Mouse (Mus musculus) intestine, postnatal 0 days (tissue): ENCODE measurements around the gene Sdr42e1. TPM values are rescaled to one million over a fixed set of nuclear protein-coding genes. Genes with fewer than 3 reads are reported as not detected.

Experiments
- ATAC-seq: fragments of 200-750 bp; cut with Nextera tagmentation; 2 replicates; pipeline ENCODE4 v1.8.0; 2017; ENCODE audit warnings: mild to moderate bottlenecking, moderate TSS enrichment, moderate library complexity
- H3K27ac ChIP-seq: fragments of 300-500 bp; sonication (generic); 2 replicates; pipeline ENCODE4 v1.5.1; 2014; ENCODE audit warnings: mild to moderate bottlenecking, low read depth, low read length, moderate library complexity
- H3K27me3 ChIP-seq: fragments of 300-500 bp; sonication (generic); replicated peaks from 2 replicates; pipeline ENCODE4 v1.6.1; 2014; ENCODE audit warnings: low read length, mixed read lengths; ENCODE audit not compliant: control insufficient read depth, insufficient read depth
- H3K36me3 ChIP-seq: fragments of 300-500 bp; sonication (generic); 2 replicates; pipeline ENCODE4 v1.6.1; 2014; ENCODE audit warnings: mild to moderate bottlenecking, moderate library complexity; ENCODE audit not compliant: control insufficient read depth, insufficient read depth
- H3K4me1 ChIP-seq: fragments of 300-500 bp; sonication (generic); replicated peaks from 2 replicates; pipeline ENCODE4 v1.6.1; 2014; ENCODE audit warnings: antibody characterized with exemption, low read length, mixed read lengths; ENCODE audit not compliant: control insufficient read depth, insufficient read depth
- H3K4me2 ChIP-seq: fragments of 300-500 bp; sonication (generic); replicated peaks from 2 replicates; pipeline ENCODE4 v1.6.1; 2014; ENCODE audit warnings: low read depth, mild to moderate bottlenecking, moderate library complexity
- H3K4me3 ChIP-seq: fragments of 300-500 bp; sonication (generic); 2 replicates; pipeline ENCODE4 v1.5.1; 2014; ENCODE audit warnings: low read depth, low read length
- H3K9ac ChIP-seq: fragments of 300-500 bp; sonication (generic); 2 replicates; pipeline ENCODE4 v1.6.1; 2014; ENCODE audit warnings: mild to moderate bottlenecking, low read depth, low read length
- H3K9me3 ChIP-seq: fragments of 300-500 bp; sonication (generic); 2 replicates; pipeline ENCODE4 v1.6.1; 2016; ENCODE audit warnings: mixed run types; ENCODE audit not compliant: control insufficient read depth
- CTCF ChIP-seq: sonication (generic); IDR thresholded peaks from 2 replicates; pipeline ENCODE4 v1.5.1; 2016; ENCODE audit warnings: low read depth, mild to moderate bottlenecking, control low read depth, antibody characterized with exemption, moderate library complexity
- WGBS: fragments of 180-500 bp; shearing (Covaris S2); extraction: QIAGEN DNeasy Blood & Tissue Kit; methylation state at CpG from one replicate; pipeline ENCODE4 v1.1.7; 2014; 5-methylcytosine and 5-hydroxymethylcytosine counted together
- polyA plus RNA-seq: library from polyadenylated mRNA; unstranded; fragments of >200 nt; fragmentation: Nextera tagmentation; extraction: Ambion mirVana; gene quantifications from 2 replicates; pipeline ENCODE4 v1.2.1, GENCODE M21; 2015

Sdr42e1 gene
- polyA plus RNA-seq, 1 experiment from 2014 or later: 6.0 TPM

DNA sequence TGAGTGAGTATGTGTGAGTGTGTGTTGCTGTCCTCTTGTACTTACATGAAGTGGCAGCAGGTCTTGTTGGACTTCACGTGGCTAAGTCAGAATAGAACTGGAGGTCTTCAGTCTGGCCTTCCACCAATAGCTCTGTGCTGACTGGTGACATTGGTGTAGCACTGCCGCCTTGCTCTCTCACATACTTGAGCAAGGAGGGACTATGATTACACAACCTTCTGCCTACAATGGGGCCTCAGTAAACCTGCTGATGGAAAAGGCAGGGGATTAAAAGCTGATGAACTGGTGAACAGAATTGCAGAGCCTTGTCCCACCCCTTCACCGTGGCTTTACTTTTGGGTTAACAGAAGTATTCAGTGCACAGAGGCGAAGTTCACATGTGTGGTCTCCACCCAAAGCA lies 18.6 kb upstream of the Sdr42e1 start:
- H3K27me3 ChIP-seq: no peaks in the 10 kb centered on the region
- peaks cover 8% of the 10 kb centered on the region; the same call in 1 of the 2 replicates for H3K4me1 ChIP-seq
- H3K4me2 ChIP-seq: no peak overlapping the region
- no peak overlapping the region for H3K4me3 ChIP-seq
- H3K9me3 ChIP-seq: no peaks in the 10 kb centered on the region
- 42% methylated on average over 4 of the region's 4 CpGs for WGBS
- H3K36me3 ChIP-seq: no peaks in the 10 kb centered on the region
- ATAC-seq: peak; percentile 76
- no peak overlapping the region for H3K9ac ChIP-seq
- no peak for TF ChIP-seq CTCF
- H3K27ac ChIP-seq: peak overlapping the region; percentile 36; the same call in 1 of the 2 replicates

DNA sequence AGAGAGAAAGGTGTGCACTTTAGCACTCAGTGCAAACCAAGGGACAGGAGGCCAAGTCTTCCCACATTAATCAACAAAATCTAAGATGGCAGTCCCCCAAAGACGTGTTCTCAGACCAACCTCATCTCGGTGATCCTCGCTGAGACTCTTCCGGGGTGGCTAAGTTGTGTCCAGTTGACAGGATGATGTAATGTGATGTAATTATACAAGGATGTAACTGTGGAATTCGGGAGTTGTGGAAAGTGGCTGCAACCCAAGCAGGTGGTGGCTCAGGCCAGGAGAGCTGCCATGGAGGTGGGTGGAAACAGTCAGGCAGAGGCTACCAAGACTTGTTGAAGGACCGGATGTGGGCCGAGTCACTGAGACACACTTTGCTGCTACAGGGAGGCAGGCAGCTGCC lies 14.4 kb upstream of the Sdr42e1 start:
- ATAC-seq: no peak
- no peaks in the 10 kb centered on the region for H3K27me3 ChIP-seq
- no peak overlapping the region for H3K4me2 ChIP-seq
- no peak overlapping the region for H3K9ac ChIP-seq
- H3K4me3 ChIP-seq: no peak overlapping the region
- 88% methylated on average over 7 of the region's 7 CpGs for WGBS
- no peaks in the 10 kb centered on the region for H3K9me3 ChIP-seq
- peaks cover 17% of the 10 kb centered on the region; the same call in 1 of the 2 replicates for H3K4me1 ChIP-seq
- TF ChIP-seq CTCF: no peak
- no peak overlapping the region for H3K27ac ChIP-seq
- no peaks in the 10 kb centered on the region for H3K36me3 ChIP-seq

DNA sequence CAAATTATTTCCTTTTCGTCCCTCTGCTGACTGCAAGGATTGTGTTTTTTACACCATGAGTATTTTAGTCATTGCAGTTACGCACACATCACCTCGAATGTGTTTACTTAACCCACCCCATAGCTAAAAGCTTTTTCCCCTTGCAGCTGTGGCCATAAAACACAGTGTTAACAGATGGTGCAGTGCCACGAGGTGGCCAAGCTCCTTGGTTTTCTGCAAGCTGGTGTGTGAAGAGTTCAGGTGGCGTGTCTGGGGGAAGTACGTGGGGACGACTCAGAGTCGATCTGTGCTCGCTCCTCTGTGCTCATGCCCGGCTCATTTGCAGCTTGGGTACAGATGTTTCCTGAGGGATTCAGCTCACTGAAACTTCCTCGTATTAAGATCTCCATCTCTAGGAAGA lies 11.0 kb upstream of the Sdr42e1 start:
- Histone ChIP-seq H3K9me3 (no peaks in the 10 kb centered on the region), H3K4me3 (no peak overlapping the region), H3K27me3 (no peaks in the 10 kb centered on the region), H3K9ac (no peak overlapping the region), H3K4me2 (peak overlapping the region; percentile 46; the same call in 1 of the 2 replicates), H3K4me1 (peaks cover 9% of the 10 kb centered on the region; the same call in 1 of the 2 replicates), H3K36me3 (no peaks in the 10 kb centered on the region), H3K27ac (no peak overlapping the region)
- WGBS: 11% methylated on average over 11 of the region's 11 CpGs
- ATAC-seq: peak; percentile 37; the same call in 1 of the 2 replicates
- peak; percentile 12; the same call in 1 of the 2 replicates for TF ChIP-seq CTCF

GRCm38 (mm10) chr8:117683925-117684472 lies 10.5 kb upstream of the Sdr42e1 start:
- H3K4me3 ChIP-seq: no peak overlapping the region
- H3K27ac ChIP-seq: no peak overlapping the region
- no peaks in the 10 kb centered on the region for H3K27me3 ChIP-seq
- no peak overlapping the region for H3K9ac ChIP-seq
- peak overlapping the region; percentile 46 for H3K4me2 ChIP-seq
- no peak for TF ChIP-seq CTCF
- 26% methylated on average over 10 of the region's 10 CpGs for whole genome bisulfite sequencing
- H3K36me3 ChIP-seq: no peaks in the 10 kb centered on the region
- peaks cover 9% of the 10 kb centered on the region; the same call in 1 of the 2 replicates for H3K4me1 ChIP-seq
- peak; percentile 74 for ATAC-seq
- H3K9me3 ChIP-seq: no peaks in the 10 kb centered on the region

DNA sequence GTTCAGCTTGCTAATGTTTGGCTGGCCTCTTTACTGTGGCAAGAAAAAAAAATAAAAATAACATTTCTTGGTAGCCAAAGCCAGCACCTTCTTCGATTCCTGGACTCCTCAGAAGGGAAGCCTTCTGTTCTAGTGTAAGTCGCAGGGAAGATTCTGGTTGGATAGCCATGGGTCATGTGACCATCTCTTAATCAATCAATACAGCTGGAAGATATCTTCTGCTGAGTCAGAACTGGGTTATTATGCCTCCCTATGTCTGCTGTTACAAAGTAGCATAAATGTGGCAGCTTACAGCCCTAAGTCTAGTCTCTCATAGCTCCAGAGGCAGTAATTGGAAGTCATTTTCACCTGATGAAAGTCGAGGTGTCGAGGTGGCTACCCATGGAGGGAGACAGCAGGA lies 5.2 kb upstream of the Sdr42e1 start:
- peak; percentile 58; the same call in 1 of the 2 replicates for ATAC-seq
- 71% methylated on average over 4 of the region's 4 CpGs for WGBS

DNA sequence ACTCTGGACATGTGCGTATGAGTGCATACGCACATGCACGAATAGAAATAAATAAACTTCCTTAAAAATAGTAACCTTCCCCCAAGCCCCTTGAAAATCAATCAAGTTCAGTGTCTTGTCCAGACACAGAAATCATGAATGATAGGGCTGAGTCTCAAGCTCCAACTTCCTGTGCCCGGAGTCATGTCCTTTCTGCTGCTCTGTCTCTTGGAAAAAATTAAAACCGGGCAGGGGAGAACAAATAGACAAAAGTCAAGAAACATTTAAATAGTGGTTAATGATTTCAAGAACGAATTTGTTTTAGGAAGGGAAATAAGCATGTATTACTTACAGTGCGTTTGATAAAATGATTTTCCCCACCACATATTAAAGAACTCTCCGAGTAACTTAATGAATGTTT lies 3.5 kb upstream of the Sdr42e1 start:
- Histone ChIP-seq H3K27ac (no peak overlapping the region), H3K9me3 (no peaks in the 10 kb centered on the region), H3K9ac (no peak overlapping the region), H3K4me3 (no peak overlapping the region), H3K27me3 (no peaks in the 10 kb centered on the region), H3K36me3 (no peaks in the 10 kb centered on the region), H3K4me2 (no peak overlapping the region), H3K4me1 (peaks cover 3% of the 10 kb centered on the region; the same call in 1 of the 2 replicates)
- no peak for TF ChIP-seq CTCF
- WGBS: 35% methylated on average over 8 of the region's 8 CpGs
- ATAC-seq: no peak

More for the DNA sequence above, 5.2 kb upstream of the Sdr42e1 start:
- Histone ChIP-seq H3K9me3 (no peaks in the 10 kb centered on the region), H3K4me2 (no peak overlapping the region), H3K4me3 (no peak overlapping the region), H3K27me3 (no peaks in the 10 kb centered on the region), H3K27ac (no peak overlapping the region), H3K9ac (no peak overlapping the region), H3K36me3 (no peaks in the 10 kb centered on the region), H3K4me1 (peaks cover 4% of the 10 kb centered on the region; the same call in 1 of the 2 replicates)
- no peak for TF ChIP-seq CTCF

DNA sequence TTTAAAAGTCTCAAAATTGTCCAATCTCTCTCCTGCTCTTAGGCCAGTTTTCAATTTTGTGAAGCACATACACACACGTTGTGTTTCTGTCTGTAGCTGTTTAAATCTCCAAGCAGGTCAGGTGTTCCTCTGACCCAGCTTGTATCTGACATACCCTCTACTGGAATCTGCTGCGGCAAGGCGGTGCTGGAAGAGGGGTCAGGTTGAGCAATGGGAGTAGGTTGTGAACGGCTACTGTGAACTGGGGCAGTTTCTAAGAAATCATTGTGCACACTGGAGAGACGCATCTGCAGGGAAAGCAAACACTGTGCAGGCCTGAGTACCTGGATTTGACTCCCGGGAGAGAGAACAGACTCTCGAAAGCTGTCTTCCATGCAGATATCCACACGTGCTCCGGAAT lies 3.0 kb upstream of the Sdr42e1 start:
- no peaks in the 10 kb centered on the region for H3K9me3 ChIP-seq
- no peaks in the 10 kb centered on the region for H3K36me3 ChIP-seq
- no peak for TF ChIP-seq CTCF
- no peak overlapping the region for H3K4me3 ChIP-seq
- peak; percentile 40; the same call in 1 of the 2 replicates for ATAC-seq
- no peak overlapping the region for H3K9ac ChIP-seq
- H3K4me1 ChIP-seq: peaks cover 3% of the 10 kb centered on the region; the same call in 1 of the 2 replicates
- H3K27ac ChIP-seq: no peak overlapping the region
- 23% methylated on average over 9 of the region's 9 CpGs for WGBS
- no peaks in the 10 kb centered on the region for H3K27me3 ChIP-seq
- H3K4me2 ChIP-seq: no peak overlapping the region
